Mouse (Mus musculus): Measurements from ENCODE around the gene Cdk11b.
"Not testable (repeated sequence)": the region's sequence is repeated elsewhere in the genome, so short reads cannot be mapped to it uniquely, and the experiment has no call there.

Gene Cdk11b

GRCm38 (mm10) chr4:155606825-155607224 lies 17.8 kb upstream of the Cdk11b start:
- DNase-seq, result no peak

- no peak for DNase-seq
These were observed 12.8 kb upstream of the Cdk11b start for GRCm38 (mm10) chr4:155611860-155612259.

GRCm38 (mm10) chr4:155613264-155613663 lies 11.4 kb upstream of the Cdk11b start:
- no peak for DNase-seq

DNA sequence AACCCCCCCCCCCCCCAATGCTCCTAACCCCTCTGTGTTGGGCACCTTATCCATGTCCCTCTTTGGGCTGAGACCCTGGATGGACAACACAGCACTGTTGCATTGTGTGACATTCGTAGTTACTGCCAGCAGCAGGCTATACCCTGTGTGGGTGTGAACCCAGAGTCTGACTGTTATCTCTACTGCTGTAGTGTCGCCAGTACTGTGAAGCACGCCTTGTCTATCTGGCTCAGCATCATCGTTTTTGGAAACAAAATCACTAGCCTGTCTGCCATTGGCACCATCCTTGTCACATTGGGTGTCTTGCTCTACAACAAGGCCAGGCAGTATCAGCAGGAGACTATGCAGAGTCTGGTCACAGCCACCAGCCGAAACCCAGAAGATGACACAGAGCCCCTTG lies 6.3 kb upstream of the Cdk11b start:
- no peak for DNase-seq

GRCm38 (mm10) chr4:155630267-155630666 lies 5.6 kb downstream of the Cdk11b start:
- DNase-seq, result no peak

GRCm38 (mm10) chr4:155635766-155636499 lies 11.3 kb downstream of the Cdk11b start:
- no peak for DNase-seq

- DNase-seq, result no peak
These were observed 18.9 kb downstream of the Cdk11b start for GRCm38 (mm10) chr4:155643531-155643930.

DNA sequence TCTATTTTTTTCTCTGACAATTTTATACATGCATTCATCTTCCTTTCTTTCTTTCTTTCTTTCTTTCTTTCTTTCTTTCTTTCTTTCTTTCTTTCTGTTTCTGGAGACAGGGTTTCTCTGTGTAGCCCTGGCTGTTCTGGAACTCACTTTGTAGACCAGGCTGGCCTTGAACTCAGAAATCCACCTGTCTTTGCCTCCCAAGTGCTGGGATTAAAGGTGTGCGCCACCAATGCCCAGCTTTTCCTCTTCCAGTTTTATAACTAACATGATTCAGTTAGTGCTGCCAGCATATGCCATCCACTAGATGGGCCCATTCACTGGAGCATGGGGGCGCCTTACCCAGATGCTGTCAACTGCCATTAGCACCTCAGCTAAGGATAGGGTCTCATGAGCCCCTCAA lies 20.7 kb downstream of the Cdk11b start, which contains the start of gene Gm10563:
Gene Gm10563 (minus strand): TSS at position 101 of the 400 bp plus-strand sequence.
- DNase-seq, result not testable (repeated sequence)

GRCm38 (mm10) chr4:155645721-155646120 lies 21.1 kb downstream of the Cdk11b start:
- no peak for DNase-seq

GRCm38 (mm10) chr4:155649355-155649754 lies 24.7 kb downstream of the Cdk11b start:
- no peak for DNase-seq

- no peak for DNase-seq
These were observed 27.1 kb downstream of the Cdk11b start for GRCm38 (mm10) chr4:155651553-155652269.

GRCm38 (mm10) chr4:155652283-155653085 lies 27.8 kb downstream of the Cdk11b start:
- no peak for DNase-seq

DNA sequence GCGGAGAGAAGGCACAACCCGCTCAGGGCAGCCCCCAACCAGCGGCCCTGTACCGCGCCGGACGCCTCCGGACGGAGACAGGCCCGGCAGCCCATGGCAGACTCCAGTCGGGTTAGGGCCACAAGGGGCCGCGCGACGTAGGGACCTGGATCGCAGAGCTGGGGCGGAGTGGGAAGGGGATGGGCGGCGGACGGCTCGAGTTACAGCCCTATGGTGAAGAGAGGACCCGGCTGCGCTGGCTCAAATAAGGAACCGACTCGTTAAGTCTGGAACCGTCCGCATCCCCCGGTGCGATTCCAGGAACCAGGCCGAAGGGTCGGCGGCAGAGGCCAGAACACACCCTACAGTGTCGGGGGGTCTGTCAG lies 28.4 kb downstream of the Cdk11b start, which contains the start of gene Mmp23:
Gene Mmp23 (minus strand): TSS at position 299 of the 365 bp plus-strand sequence.
- peak; percentile 36 for DNase-seq

DNA sequence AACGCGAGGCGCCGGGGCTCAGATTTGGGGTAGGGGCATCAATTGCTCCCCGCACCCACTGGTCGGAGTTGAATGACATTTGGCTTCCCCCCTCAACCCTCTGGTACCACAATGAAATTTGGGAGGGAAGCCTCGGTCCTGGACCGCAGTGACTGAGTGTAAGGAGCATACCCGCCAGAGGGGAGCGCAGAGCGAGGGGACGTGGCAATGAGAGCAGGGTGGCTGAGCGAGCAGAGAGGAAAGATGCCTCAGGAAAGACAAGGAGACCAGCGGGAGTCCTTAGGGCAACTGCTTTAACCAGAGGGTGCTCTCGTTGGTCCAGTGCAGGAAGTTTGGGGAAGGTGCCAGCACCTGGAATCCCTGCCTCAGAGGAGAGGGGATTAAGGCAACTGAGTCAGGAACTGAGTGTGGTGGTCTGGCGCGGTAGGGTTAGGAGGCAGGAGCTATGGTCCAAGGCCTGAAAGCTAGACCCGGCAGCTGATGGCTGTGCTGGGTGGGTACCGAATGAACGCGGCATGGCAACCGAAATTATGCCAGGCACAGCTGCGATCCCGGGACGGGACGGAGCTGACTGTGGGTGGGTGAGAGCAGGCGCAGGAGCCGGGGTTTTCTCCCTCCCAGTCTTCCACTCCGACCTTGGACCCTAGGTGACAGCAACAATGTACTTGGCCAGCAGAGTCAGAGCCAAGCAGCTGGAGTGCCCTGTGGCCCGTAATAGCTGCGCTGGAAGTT lies 29.0 kb downstream of the Cdk11b start:
- peak; percentile 45 for DNase-seq

DNA sequence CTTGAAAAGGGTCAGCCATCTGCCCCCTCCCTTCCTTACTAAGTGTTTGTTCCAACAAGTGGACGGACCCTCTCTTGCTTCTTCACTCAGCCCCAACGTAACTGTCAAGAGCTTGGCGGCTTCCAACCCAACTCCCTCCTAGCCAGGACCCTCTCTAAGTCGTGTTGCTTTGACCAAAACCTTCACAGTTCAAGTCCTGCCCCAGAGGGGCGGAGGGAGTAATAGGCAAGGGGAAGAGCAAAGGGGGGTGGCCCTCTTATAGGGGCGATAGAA lies 29.5 kb downstream of the Cdk11b start:
- no peak for DNase-seq

GRCm38 (mm10) chr4:155654456-155655298 lies 30.0 kb downstream of the Cdk11b start:
- DNase-seq, result peak; percentile 76

GRCm38 (mm10) chr4:155656214-155656751 lies 31.6 kb downstream of the Cdk11b start:
- no peak for DNase-seq

DNA sequence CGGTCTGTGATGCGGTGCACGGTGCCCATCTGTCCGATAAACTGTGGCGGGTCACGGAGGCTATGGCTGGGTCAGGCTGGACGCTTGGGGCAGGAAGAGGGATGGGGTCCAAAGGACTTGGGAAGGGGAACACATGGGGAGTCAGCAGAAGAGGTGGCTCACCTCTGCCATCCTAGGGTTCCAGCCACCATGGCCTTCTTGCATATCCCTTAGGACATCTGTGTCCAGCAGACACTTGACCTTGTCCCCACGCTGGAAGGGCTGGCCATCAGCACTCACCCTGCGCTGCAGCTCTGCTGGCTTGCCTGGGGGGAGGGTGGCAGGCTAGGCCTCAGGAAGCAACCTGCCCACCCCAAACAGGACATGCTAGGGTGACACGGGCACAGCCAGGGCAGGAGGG lies 34.3 kb downstream of the Cdk11b start:
- DNase-seq, result no peak

GRCm38 (mm10) chr4:155660641-155661040 lies 36.0 kb downstream of the Cdk11b start:
- no peak for DNase-seq

DNA sequence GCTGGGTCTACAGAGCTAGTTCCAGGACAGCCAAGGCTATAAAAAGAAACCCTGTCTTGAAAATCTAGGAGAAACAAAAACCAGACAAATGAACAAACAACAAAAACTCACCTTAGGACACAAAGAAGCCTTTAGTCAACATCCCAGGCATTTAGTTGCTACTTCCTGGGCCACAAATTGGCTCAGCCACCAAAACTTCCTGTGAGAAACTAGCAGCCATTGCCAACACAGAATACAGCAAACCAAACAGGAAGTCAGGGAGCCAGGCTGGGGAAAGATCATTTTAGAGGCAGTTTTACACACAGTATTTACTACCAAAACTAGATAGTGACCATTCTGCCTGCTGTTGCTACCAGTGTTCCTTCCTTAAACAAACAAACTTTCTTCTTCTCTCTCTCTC lies 42.2 kb downstream of the Cdk11b start:
- no peak for DNase-seq

GRCm38 (mm10) chr4:155668689-155669597 lies 44.3 kb downstream of the Cdk11b start, which contains the start of gene Mib2:
Gene Mib2, minus strand, starts transcription at chr4:155669198.
- DNase-seq, result peak; percentile 98

Data from thymus, postnatal 4 days (tissue).